Mouse (Mus musculus) thymus, adult 2 months (tissue): ENCODE data around the gene Cspg4.

Experiments
- CTCF ChIP-seq: fragments of 200-500 bp; IDR thresholded peaks from 2 replicates; pipeline ENCODE4 v1.5.1; 2012; ENCODE audit warnings: mild to moderate bottlenecking, control low read depth, low read length, moderate library complexity, borderline replicate concordance; ENCODE audit not compliant: control insufficient read depth, poor library complexity, insufficient read depth; ENCODE audit errors: extremely low read depth
- POLR2A ChIP-seq: fragments of 200-500 bp; IDR thresholded peaks from 2 replicates; pipeline ENCODE4 v1.6.1; 2012; ENCODE audit warnings: mild to moderate bottlenecking, low read length, control low read depth, moderate library complexity; ENCODE audit not compliant: control insufficient read depth, poor library complexity, insufficient read depth; ENCODE audit errors: extremely low read depth

- no peak for TF ChIP-seq POLR2A
- no peak for TF ChIP-seq CTCF
Observed at GRCm38 (mm10) chr9:56876784-56877183, 12.0 kb downstream of the Cspg4 start.
